Mouse (Mus musculus) megakaryocyte, embryonic 14.5 days (primary cell): Measurements from ENCODE around the gene Dazap1. TPM values are rescaled to one million over a fixed set of nuclear protein-coding genes. Genes with fewer than 3 reads are reported as not detected.

Experiments used
- H3K27me3 ChIP-seq: replicated peaks from 2 replicates; pipeline ENCODE3; 2012; ENCODE audit warnings: inconsistent platforms
- H3K36me3 ChIP-seq: replicated peaks from 2 replicates; pipeline ENCODE3; 2012; ENCODE audit warnings: low read length, inconsistent platforms, mixed read lengths
- H3K4me1 ChIP-seq: 2 replicates; pipeline ENCODE4 v1.6.1; 2012; ENCODE audit warnings: inconsistent platforms
- H3K4me3 ChIP-seq: replicated peaks from 2 replicates; pipeline ENCODE3; 2012; ENCODE audit warnings: moderate library complexity, mild to moderate bottlenecking, inconsistent platforms
- H3K9me3 ChIP-seq: 2 replicates; pipeline ENCODE4 v1.6.1; 2012; ENCODE audit warnings: inconsistent platforms
- FLI1 ChIP-seq: IDR thresholded peaks from 2 replicates; pipeline ENCODE4 v1.6.1; 2012; ENCODE audit warnings: low read length, inconsistent platforms, mixed read lengths
- GATA1 ChIP-seq: IDR thresholded peaks from 3 replicates; pipeline ENCODE4 v1.6.1; 2012; ENCODE audit warnings: mixed read lengths, low read length, inconsistent platforms, borderline replicate concordance
- polyA plus RNA-seq: library from polyadenylated mRNA; stranded (reverse); fragments of >175 nt; gene quantifications from 2 replicates; pipeline ENCODE4 v1.2.3, GENCODE M21; 2012; ENCODE audit warnings: low replicate concordance; ENCODE audit not compliant: insufficient read depth

Dazap1 gene
- polyA plus RNA-seq, 1 experiment, result 552 TPM

GRCm38 (mm10) chr10:80248971-80249640 is 12.2 kb upstream of the Dazap1 start, which contains the start of gene Ndufs7:
TSS of gene Ndufs7 (plus strand) at chr10:80249121.
- H3K4me3 ChIP-seq, result peak within 1 kb of the TSS; percentile 96
- peaks cover 72% of the 10 kb centered on the region for H3K4me1 ChIP-seq
- peaks cover 2% of the 10 kb centered on the region for H3K27me3 ChIP-seq
- TF ChIP-seq FLI1, result peak; percentile 50; the same call in 1 of the 2 replicates
- TF ChIP-seq GATA1, result no peak
- H3K36me3 ChIP-seq, result peaks cover 41% of the 10 kb centered on the region
- no peaks in the 10 kb centered on the region for H3K9me3 ChIP-seq

- peaks cover 73% of the 10 kb centered on the region for H3K4me1 ChIP-seq
- H3K27me3 ChIP-seq, result peaks cover 2% of the 10 kb centered on the region
- H3K4me3 ChIP-seq, result peak overlapping the region; percentile 96
- TF ChIP-seq FLI1, result no peak
- H3K36me3 ChIP-seq, result peaks cover 43% of the 10 kb centered on the region
- H3K9me3 ChIP-seq, result no peaks in the 10 kb centered on the region
Observed at GRCm38 (mm10) chr10:80250059-80250458, 11.2 kb upstream of the Dazap1 start.

- peaks cover 48% of the 10 kb centered on the region for H3K36me3 ChIP-seq
- no peak for TF ChIP-seq FLI1
- no peak for TF ChIP-seq GATA1
- peaks cover 68% of the 10 kb centered on the region for H3K4me1 ChIP-seq
- peaks cover 2% of the 10 kb centered on the region for H3K27me3 ChIP-seq
- no peaks in the 10 kb centered on the region for H3K9me3 ChIP-seq
- peak overlapping the region; percentile 96 for H3K4me3 ChIP-seq
Observed at GRCm38 (mm10) chr10:80250573-80250972, 10.7 kb upstream of the Dazap1 start.

- no peaks in the 10 kb centered on the region for H3K9me3 ChIP-seq
- H3K36me3 ChIP-seq, result peaks cover 63% of the 10 kb centered on the region
- no peak overlapping the region for H3K4me3 ChIP-seq
- H3K4me1 ChIP-seq, result peaks cover 58% of the 10 kb centered on the region
- no peaks in the 10 kb centered on the region for H3K27me3 ChIP-seq
- TF ChIP-seq FLI1 (no peak), GATA1 (no peak)
Observed at GRCm38 (mm10) chr10:80252011-80252410, 9.3 kb upstream of the Dazap1 start.

- H3K27me3 ChIP-seq, result no peaks in the 10 kb centered on the region
- peaks cover 68% of the 10 kb centered on the region for H3K36me3 ChIP-seq
- TF ChIP-seq FLI1, result no peak
- TF ChIP-seq GATA1, result no peak
- H3K4me1 ChIP-seq, result peaks cover 60% of the 10 kb centered on the region
- no peaks in the 10 kb centered on the region for H3K9me3 ChIP-seq
- H3K4me3 ChIP-seq, result no peak overlapping the region
Observed at GRCm38 (mm10) chr10:80252493-80253274, 8.6 kb upstream of the Dazap1 start.

GRCm38 (mm10) chr10:80253551-80253950 is 7.7 kb upstream of the Dazap1 start:
- no peaks in the 10 kb centered on the region for H3K27me3 ChIP-seq
- no peak overlapping the region for H3K4me3 ChIP-seq
- H3K4me1 ChIP-seq, result peaks cover 63% of the 10 kb centered on the region
- H3K9me3 ChIP-seq, result no peaks in the 10 kb centered on the region
- no peak for TF ChIP-seq FLI1
- no peak for TF ChIP-seq GATA1
- H3K36me3 ChIP-seq, result peaks cover 77% of the 10 kb centered on the region

- Histone ChIP-seq H3K4me3 (peak overlapping the region; percentile 38), H3K36me3 (peaks cover 88% of the 10 kb centered on the region), H3K9me3 (no peaks in the 10 kb centered on the region), H3K4me1 (peaks cover 73% of the 10 kb centered on the region), H3K27me3 (no peaks in the 10 kb centered on the region)
- TF ChIP-seq GATA1 (no peak), FLI1 (no peak)
Observed at GRCm38 (mm10) chr10:80254331-80255297, 6.7 kb upstream of the Dazap1 start.

- peaks cover 73% of the 10 kb centered on the region for H3K4me1 ChIP-seq
- H3K36me3 ChIP-seq, result peaks cover 87% of the 10 kb centered on the region
- no peaks in the 10 kb centered on the region for H3K9me3 ChIP-seq
- TF ChIP-seq GATA1 (no peak), FLI1 (no peak)
- no peak overlapping the region for H3K4me3 ChIP-seq
- H3K27me3 ChIP-seq, result no peaks in the 10 kb centered on the region
Observed at GRCm38 (mm10) chr10:80255881-80256535, 5.3 kb upstream of the Dazap1 start.

- Histone ChIP-seq H3K9me3 (no peaks in the 10 kb centered on the region), H3K4me1 (peaks cover 70% of the 10 kb centered on the region), H3K27me3 (no peaks in the 10 kb centered on the region), H3K36me3 (peaks cover 70% of the 10 kb centered on the region), H3K4me3 (peak overlapping the region; percentile 51)
- TF ChIP-seq GATA1, result no peak
Observed at GRCm38 (mm10) chr10:80257936-80258335, 3.4 kb upstream of the Dazap1 start.
